Mouse (Mus musculus) testis, adult 2 months (tissue): ENCODE measurements around the gene Siglecg.

Experiments used
- CTCF ChIP-seq: fragments of 200-500 bp; IDR thresholded peaks from 2 replicates; pipeline ENCODE4 v1.5.1; 2012; ENCODE audit warnings: low read depth, mild to moderate bottlenecking, inconsistent platforms, low read length, moderate library complexity; ENCODE audit not compliant: control insufficient read depth, insufficient read depth, insufficient replicate concordance
- POLR2A ChIP-seq: fragments of 200-500 bp; IDR thresholded peaks from 2 replicates; pipeline ENCODE4 v1.6.1; 2012; ENCODE audit warnings: low read depth, mild to moderate bottlenecking, inconsistent platforms, low read length, moderate library complexity; ENCODE audit not compliant: control insufficient read depth

- no peak for TF ChIP-seq POLR2A
- TF ChIP-seq CTCF, result no peak
Measured at GRCm38 (mm10) chr7:43427406-43427805, 19.4 kb downstream of the Siglecg start, which contains the start of gene Lim2.
